Mouse (Mus musculus): Measurements from ENCODE around the gene Map10.

Gene Map10

GRCm38 (mm10) chr8:125669700-125670195, at the start of gene Map10:
Gene Map10 (plus strand): TSS chr8:125669818.
- peak; percentile 92 for DNase-seq (ENCODE audit: low spot score)

- DNase-seq (ENCODE audit: low spot score) = no peak
Observed at GRCm38 (mm10) chr8:125620301-125620700, 49.3 kb upstream of the Map10 start.

GRCm38 (mm10) chr8:125624287-125624686, 45.3 kb upstream of the Map10 start:
- DNase-seq (ENCODE audit: low spot score) = no peak

GRCm38 (mm10) chr8:125626381-125626780, 43.2 kb upstream of the Map10 start:
- DNase-seq (ENCODE audit: low spot score) = no peak

- DNase-seq (ENCODE audit: low spot score) = no peak
Observed at GRCm38 (mm10) chr8:125628834-125629233, 40.8 kb upstream of the Map10 start.

GRCm38 (mm10) chr8:125638411-125639058, 31.1 kb upstream of the Map10 start:
- no peak for DNase-seq (ENCODE audit: low spot score)

GRCm38 (mm10) chr8:125639631-125640030, 30.0 kb upstream of the Map10 start:
- DNase-seq (ENCODE audit: low spot score) = no peak

- no peak for DNase-seq (ENCODE audit: low spot score)
Observed at GRCm38 (mm10) chr8:125640766-125641165, 28.9 kb upstream of the Map10 start.

- peak; percentile 28 for DNase-seq (ENCODE audit: low spot score)
Observed at GRCm38 (mm10) chr8:125641808-125642207, 27.8 kb upstream of the Map10 start.

GRCm38 (mm10) chr8:125645757-125646478, 23.7 kb upstream of the Map10 start:
- DNase-seq (ENCODE audit: low spot score) = no peak

- no peak for DNase-seq (ENCODE audit: low spot score)
Observed at GRCm38 (mm10) chr8:125649447-125649846, 20.2 kb upstream of the Map10 start.

- no peak for DNase-seq (ENCODE audit: low spot score)
Observed at GRCm38 (mm10) chr8:125654821-125655220, 14.8 kb upstream of the Map10 start.

- no peak for DNase-seq (ENCODE audit: low spot score)
Observed at GRCm38 (mm10) chr8:125658508-125658907, 11.1 kb upstream of the Map10 start.

GRCm38 (mm10) chr8:125658926-125659325, 10.7 kb upstream of the Map10 start:
- no peak for DNase-seq (ENCODE audit: low spot score)

- DNase-seq (ENCODE audit: low spot score) = no peak
Observed at GRCm38 (mm10) chr8:125660397-125660796, 9.2 kb upstream of the Map10 start.

- no peak for DNase-seq (ENCODE audit: low spot score)
Observed at GRCm38 (mm10) chr8:125661958-125662668, 7.5 kb upstream of the Map10 start.

- no peak for DNase-seq (ENCODE audit: low spot score)
Observed at GRCm38 (mm10) chr8:125662669-125663048, 7.0 kb upstream of the Map10 start.

- no peak for DNase-seq (ENCODE audit: low spot score)
Observed at GRCm38 (mm10) chr8:125665183-125665875, 4.3 kb upstream of the Map10 start.

GRCm38 (mm10) chr8:125665876-125666186, 3.8 kb upstream of the Map10 start:
- DNase-seq (ENCODE audit: low spot score) = no peak

- DNase-seq (ENCODE audit: low spot score) = no peak
Observed at GRCm38 (mm10) chr8:125666201-125666600, 3.4 kb upstream of the Map10 start.

- DNase-seq (ENCODE audit: low spot score) = no peak
Observed at GRCm38 (mm10) chr8:125667248-125667647, 2.4 kb upstream of the Map10 start.

- DNase-seq (ENCODE audit: low spot score) = no peak
Observed at GRCm38 (mm10) chr8:125669159-125669699, 389 bp upstream of the Map10 start.
